Mouse (Mus musculus): ENCODE results near the gene Bach1. TPM values are rescaled to one million over a fixed set of nuclear protein-coding genes. Genes with fewer than 3 reads are reported as not detected.

Bach1 gene
- polyA plus RNA-seq, 1 experiment from 2014 or later = 20.3 TPM

GRCm38 (mm10) chr16:87745192-87745945 is 46.6 kb downstream of the Bach1 start:
- Histone ChIP-seq H3K27me3 (ENCODE audit: control insufficient read depth, insufficient read depth, low read length) (no peaks in the 10 kb centered on the region), H3K4me2 (ENCODE audit: low read length) (no peak overlapping the region), H3K9ac (replicated peaks; ENCODE audit: low read length) (no peak overlapping the region; the same call in 1 of the 2 replicates), H3K4me1 (ENCODE audit: control insufficient read depth, insufficient read depth, low read length) (no peaks in the 10 kb centered on the region), H3K4me3 (replicated peaks; ENCODE audit: low read depth, low read length) (no peak overlapping the region), H3K9me3 (ENCODE audit: control insufficient read depth, low read length) (no peaks in the 10 kb centered on the region), H3K27ac (replicated peaks; ENCODE audit: low read depth, low read length) (no peak overlapping the region), H3K36me3 (ENCODE audit: control insufficient read depth, insufficient read depth, low read length) (no peaks in the 10 kb centered on the region)
- 69% methylated on average over 8 of the region's 8 CpGs for WGBS
- ATAC-seq (ENCODE audit: low FRiP score, low TSS enrichment) = no peak; the same call in 1 of the 2 replicates
- DNase-seq = peak; percentile 67

GRCm38 (mm10) chr16:87746728-87747127 is 48.0 kb downstream of the Bach1 start:
- H3K9me3 ChIP-seq (ENCODE audit: control insufficient read depth, low read length) = no peaks in the 10 kb centered on the region
- ATAC-seq (ENCODE audit: low FRiP score, low TSS enrichment) (no peak), DNase-seq (peak; percentile 71)
- H3K9ac ChIP-seq (replicated peaks; ENCODE audit: low read length) = no peak overlapping the region
- no peaks in the 10 kb centered on the region for H3K27me3 ChIP-seq (ENCODE audit: control insufficient read depth, insufficient read depth, low read length)
- H3K27ac ChIP-seq (replicated peaks; ENCODE audit: low read depth, low read length) = no peak overlapping the region
- H3K36me3 ChIP-seq (ENCODE audit: control insufficient read depth, insufficient read depth, low read length) = no peaks in the 10 kb centered on the region
- no peak overlapping the region for H3K4me3 ChIP-seq (replicated peaks; ENCODE audit: low read depth, low read length)
- 24% methylated on average over 5 of the region's 5 CpGs for WGBS
- no peak overlapping the region for H3K4me2 ChIP-seq (ENCODE audit: low read length)
- H3K4me1 ChIP-seq (ENCODE audit: control insufficient read depth, insufficient read depth, low read length) = no peaks in the 10 kb centered on the region

- ATAC-seq (ENCODE audit: low FRiP score, low TSS enrichment) (no peak), DNase-seq (no peak)
- Histone ChIP-seq H3K4me2 (ENCODE audit: low read length) (no peak overlapping the region), H3K4me1 (ENCODE audit: control insufficient read depth, insufficient read depth, low read length) (no peaks in the 10 kb centered on the region), H3K27ac (replicated peaks; ENCODE audit: low read depth, low read length) (no peak overlapping the region), H3K36me3 (ENCODE audit: control insufficient read depth, insufficient read depth, low read length) (no peaks in the 10 kb centered on the region), H3K9me3 (ENCODE audit: control insufficient read depth, low read length) (no peaks in the 10 kb centered on the region), H3K27me3 (ENCODE audit: control insufficient read depth, insufficient read depth, low read length) (no peaks in the 10 kb centered on the region), H3K4me3 (replicated peaks; ENCODE audit: low read depth, low read length) (no peak overlapping the region), H3K9ac (replicated peaks; ENCODE audit: low read length) (no peak overlapping the region)
- 94% methylated on average over 13 of the region's 13 CpGs for WGBS
Measured at GRCm38 (mm10) chr16:87751243-87751642, 52.5 kb downstream of the Bach1 start.

GRCm38 (mm10) chr16:87752482-87752881 is 53.7 kb downstream of the Bach1 start:
- Histone ChIP-seq H3K4me1 (ENCODE audit: control insufficient read depth, insufficient read depth, low read length) (no peaks in the 10 kb centered on the region), H3K27ac (replicated peaks; ENCODE audit: low read depth, low read length) (no peak overlapping the region), H3K36me3 (ENCODE audit: control insufficient read depth, insufficient read depth, low read length) (no peaks in the 10 kb centered on the region), H3K27me3 (ENCODE audit: control insufficient read depth, insufficient read depth, low read length) (no peaks in the 10 kb centered on the region), H3K9ac (replicated peaks; ENCODE audit: low read length) (no peak overlapping the region), H3K9me3 (ENCODE audit: control insufficient read depth, low read length) (no peaks in the 10 kb centered on the region), H3K4me2 (ENCODE audit: low read length) (no peak overlapping the region), H3K4me3 (replicated peaks; ENCODE audit: low read depth, low read length) (no peak overlapping the region)
- 53% methylated on average over 13 of the region's 13 CpGs for WGBS
- peak; percentile 32 for DNase-seq
- ATAC-seq (ENCODE audit: low FRiP score, low TSS enrichment) = no peak

- Histone ChIP-seq H3K36me3 (ENCODE audit: control insufficient read depth, insufficient read depth, low read length) (no peaks in the 10 kb centered on the region), H3K27ac (replicated peaks; ENCODE audit: low read depth, low read length) (no peak overlapping the region), H3K9ac (replicated peaks; ENCODE audit: low read length) (no peak overlapping the region), H3K4me3 (replicated peaks; ENCODE audit: low read depth, low read length) (no peak overlapping the region), H3K27me3 (ENCODE audit: control insufficient read depth, insufficient read depth, low read length) (no peaks in the 10 kb centered on the region), H3K4me1 (ENCODE audit: control insufficient read depth, insufficient read depth, low read length) (no peaks in the 10 kb centered on the region), H3K4me2 (ENCODE audit: low read length) (no peak overlapping the region), H3K9me3 (ENCODE audit: control insufficient read depth, low read length) (no peaks in the 10 kb centered on the region)
- WGBS = 77% methylated on average over 9 of the region's 9 CpGs
- no peak for ATAC-seq (ENCODE audit: low FRiP score, low TSS enrichment)
- peak; percentile 48 for DNase-seq
Measured at GRCm38 (mm10) chr16:87754858-87755257, 56.1 kb downstream of the Bach1 start.

GRCm38 (mm10) chr16:87755915-87756314 is 57.2 kb downstream of the Bach1 start:
- H3K36me3 ChIP-seq (ENCODE audit: control insufficient read depth, insufficient read depth, low read length) = no peaks in the 10 kb centered on the region
- H3K27ac ChIP-seq (replicated peaks; ENCODE audit: low read depth, low read length) = no peak overlapping the region
- H3K27me3 ChIP-seq (ENCODE audit: control insufficient read depth, insufficient read depth, low read length) = no peaks in the 10 kb centered on the region
- no peaks in the 10 kb centered on the region for H3K9me3 ChIP-seq (ENCODE audit: control insufficient read depth, low read length)
- no peaks in the 10 kb centered on the region for H3K4me1 ChIP-seq (ENCODE audit: control insufficient read depth, insufficient read depth, low read length)
- DNase-seq = no peak
- 89% methylated on average over 3 of the region's 3 CpGs for WGBS
- no peak overlapping the region for H3K4me3 ChIP-seq (replicated peaks; ENCODE audit: low read depth, low read length)
- no peak overlapping the region for H3K9ac ChIP-seq (replicated peaks; ENCODE audit: low read length)
- ATAC-seq (ENCODE audit: low FRiP score, low TSS enrichment) = no peak
- no peak overlapping the region for H3K4me2 ChIP-seq (ENCODE audit: low read length)

GRCm38 (mm10) chr16:87758016-87758415 is 59.3 kb downstream of the Bach1 start:
- no peaks in the 10 kb centered on the region for H3K27me3 ChIP-seq (ENCODE audit: control insufficient read depth, insufficient read depth, low read length)
- H3K36me3 ChIP-seq (ENCODE audit: control insufficient read depth, insufficient read depth, low read length) = no peaks in the 10 kb centered on the region
- no peak overlapping the region for H3K9ac ChIP-seq (replicated peaks; ENCODE audit: low read length)
- H3K4me1 ChIP-seq (ENCODE audit: control insufficient read depth, insufficient read depth, low read length) = no peaks in the 10 kb centered on the region
- ATAC-seq (ENCODE audit: low FRiP score, low TSS enrichment) = no peak
- H3K27ac ChIP-seq (replicated peaks; ENCODE audit: low read depth, low read length) = no peak overlapping the region
- H3K9me3 ChIP-seq (ENCODE audit: control insufficient read depth, low read length) = no peaks in the 10 kb centered on the region
- 95% methylated on average over 11 of the region's 11 CpGs for WGBS
- no peak overlapping the region for H3K4me3 ChIP-seq (replicated peaks; ENCODE audit: low read depth, low read length)
- no peak for DNase-seq
- no peak overlapping the region for H3K4me2 ChIP-seq (ENCODE audit: low read length)

GRCm38 (mm10) chr16:87764668-87765109 is 65.9 kb downstream of the Bach1 start:
- Histone ChIP-seq H3K9ac (replicated peaks; ENCODE audit: low read length) (no peak overlapping the region), H3K9me3 (ENCODE audit: control insufficient read depth, low read length) (no peaks in the 10 kb centered on the region), H3K36me3 (ENCODE audit: control insufficient read depth, insufficient read depth, low read length) (no peaks in the 10 kb centered on the region), H3K27ac (replicated peaks; ENCODE audit: low read depth, low read length) (no peak overlapping the region), H3K27me3 (ENCODE audit: control insufficient read depth, insufficient read depth, low read length) (no peaks in the 10 kb centered on the region), H3K4me2 (ENCODE audit: low read length) (no peak overlapping the region), H3K4me3 (replicated peaks; ENCODE audit: low read depth, low read length) (no peak overlapping the region), H3K4me1 (ENCODE audit: control insufficient read depth, insufficient read depth, low read length) (no peaks in the 10 kb centered on the region)
- ATAC-seq (ENCODE audit: low FRiP score, low TSS enrichment) = no peak
- DNase-seq = no peak
- WGBS = 93% methylated on average over 15 of the region's 15 CpGs

- no peaks in the 10 kb centered on the region for H3K4me1 ChIP-seq (ENCODE audit: control insufficient read depth, insufficient read depth, low read length)
- no peaks in the 10 kb centered on the region for H3K9me3 ChIP-seq (ENCODE audit: control insufficient read depth, low read length)
- DNase-seq = peak; percentile 44
- H3K27ac ChIP-seq (replicated peaks; ENCODE audit: low read depth, low read length) = no peak overlapping the region
- ATAC-seq (ENCODE audit: low FRiP score, low TSS enrichment) = no peak
- H3K4me2 ChIP-seq (ENCODE audit: low read length) = no peak overlapping the region
- H3K27me3 ChIP-seq (ENCODE audit: control insufficient read depth, insufficient read depth, low read length) = no peaks in the 10 kb centered on the region
- no peak overlapping the region for H3K9ac ChIP-seq (replicated peaks; ENCODE audit: low read length)
- H3K4me3 ChIP-seq (replicated peaks; ENCODE audit: low read depth, low read length) = no peak overlapping the region
- WGBS = 70% methylated on average over 8 of the region's 8 CpGs
- H3K36me3 ChIP-seq (ENCODE audit: control insufficient read depth, insufficient read depth, low read length) = no peaks in the 10 kb centered on the region
Measured at GRCm38 (mm10) chr16:87765984-87766383, 67.2 kb downstream of the Bach1 start.

Data from midbrain, embryonic 14.5 days (tissue).